Mouse (Mus musculus) hindbrain, embryonic 14.5 days (tissue): ENCODE data around the gene Taf15. TPM values are rescaled to one million over a fixed set of nuclear protein-coding genes. Genes with fewer than 3 reads are reported as not detected.

Experiments used
- ATAC-seq: fragments of 200-750 bp; cut with Nextera tagmentation; 2 replicates; pipeline ENCODE4 v1.8.0; 2017; ENCODE audit warnings: moderate number of reproducible peaks, mild to moderate bottlenecking, moderate TSS enrichment, moderate library complexity; ENCODE audit not compliant: low FRiP score
- DNase-seq: peaks from one replicate; pipeline ENCODE4 v3.0.0-alpha.2; 2015; ENCODE audit warnings: low spot score
- H3K27ac ChIP-seq: fragments of 300-500 bp; sonication (generic); 2 replicates; pipeline ENCODE4 v1.5.1; 2014; ENCODE audit warnings: mild to moderate bottlenecking, moderate library complexity
- H3K27me3 ChIP-seq: fragments of 300-500 bp; sonication (generic); 2 replicates; pipeline ENCODE4 v1.6.1; 2014; ENCODE audit warnings: mild to moderate bottlenecking, low read length, mixed read lengths; ENCODE audit not compliant: control insufficient read depth, insufficient read depth
- H3K36me3 ChIP-seq: fragments of 300-500 bp; sonication (generic); replicated peaks from 2 replicates; pipeline ENCODE4 v1.6.1; 2014; ENCODE audit not compliant: control insufficient read depth, insufficient read depth
- H3K4me1 ChIP-seq: fragments of 300-500 bp; sonication (generic); replicated peaks from 2 replicates; pipeline ENCODE4 v1.6.1; 2014; ENCODE audit warnings: antibody characterized with exemption, low read length, mixed read lengths; ENCODE audit not compliant: control insufficient read depth, insufficient read depth
- H3K4me2 ChIP-seq: fragments of 300-500 bp; sonication (generic); replicated peaks from 2 replicates; pipeline ENCODE4 v1.6.1; 2014; ENCODE audit warnings: mild to moderate bottlenecking, moderate library complexity
- H3K4me3 ChIP-seq: fragments of 300-500 bp; sonication (generic); replicated peaks from 2 replicates; pipeline ENCODE4 v1.5.1; 2014; ENCODE audit warnings: mild to moderate bottlenecking, low read length
- H3K9ac ChIP-seq: fragments of 300-500 bp; sonication (generic); 2 replicates; pipeline ENCODE4 v1.6.1; 2014
- H3K9me3 ChIP-seq: fragments of 300-500 bp; sonication (generic); 2 replicates; pipeline ENCODE4 v1.6.1; 2016; ENCODE audit warnings: low read length; ENCODE audit not compliant: control insufficient read depth
- WGBS: fragments of 180-500 bp; shearing (Covaris S2); extraction: QIAGEN DNeasy Blood & Tissue Kit; methylation state at CpG from one replicate; pipeline ENCODE4 v1.1.7; 2014; 5-methylcytosine and 5-hydroxymethylcytosine counted together
- polyA plus RNA-seq: library from polyadenylated mRNA; unstranded; fragments of >200 nt; fragmentation: Nextera tagmentation; extraction: Ambion mirVana; gene quantifications from 2 replicates; pipeline ENCODE4 v1.2.1, GENCODE M21; 2014

The Taf15 gene
- polyA plus RNA-seq, 1 experiment from 2014 or later, result 11.3 TPM

DNA sequence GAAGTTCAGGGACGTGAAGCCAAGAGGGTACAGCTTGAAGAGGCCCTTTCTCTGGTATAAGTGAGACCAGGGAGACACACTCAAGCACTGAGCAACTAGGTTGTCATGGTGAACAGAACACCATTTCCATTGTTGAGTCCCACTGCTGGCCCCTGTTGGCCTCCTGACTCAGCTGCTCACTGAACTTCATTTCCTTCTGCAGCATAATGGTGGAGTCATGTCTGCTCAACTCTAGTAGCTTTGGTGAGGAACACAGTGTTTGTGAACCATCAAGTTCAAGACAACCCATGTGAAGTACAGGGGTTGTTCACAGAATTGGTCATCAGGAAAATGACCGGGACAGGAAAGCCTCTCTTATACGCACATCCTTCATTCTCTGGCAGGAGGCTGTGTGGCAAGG is 49.2 kb downstream of the Taf15 start, which contains the start of gene Heatr9:
Gene Heatr9, minus strand, starts transcription at position 101 of the 400 bp plus-strand sequence.
- no peak within 1 kb of the TSS for H3K27ac ChIP-seq
- no peaks in the 10 kb centered on the region for H3K27me3 ChIP-seq
- H3K36me3 ChIP-seq, result peaks cover 8% of the 10 kb centered on the region; the same call in 1 of the 2 replicates
- 94% methylated on average over 3 of the region's 3 CpGs for WGBS
- no peak within 1 kb of the TSS for H3K4me2 ChIP-seq
- no peak within 1 kb of the TSS for H3K9ac ChIP-seq
- H3K4me1 ChIP-seq, result no peaks in the 10 kb centered on the region
- ATAC-seq (no peak), DNase-seq (no peak)
- H3K9me3 ChIP-seq, result no peaks in the 10 kb centered on the region
- no peak within 1 kb of the TSS for H3K4me3 ChIP-seq

- no peak overlapping the region for H3K9ac ChIP-seq
- H3K4me1 ChIP-seq, result no peaks in the 10 kb centered on the region
- no peak overlapping the region for H3K4me3 ChIP-seq
- WGBS, result 65% methylated on average over 12 of the region's 12 CpGs
- H3K4me2 ChIP-seq, result no peak overlapping the region
- 0 out of 2 replicates have a peak, but pooled peaks cover 5% of the 10 kb centered on the region for H3K36me3 ChIP-seq
- H3K27ac ChIP-seq, result no peak overlapping the region
- no peak for DNase-seq
- no peak for ATAC-seq
- no peaks in the 10 kb centered on the region for H3K9me3 ChIP-seq
- no peaks in the 10 kb centered on the region for H3K27me3 ChIP-seq
Measured at GRCm38 (mm10) chr11:83529024-83529423, 56.1 kb downstream of the Taf15 start.

DNA sequence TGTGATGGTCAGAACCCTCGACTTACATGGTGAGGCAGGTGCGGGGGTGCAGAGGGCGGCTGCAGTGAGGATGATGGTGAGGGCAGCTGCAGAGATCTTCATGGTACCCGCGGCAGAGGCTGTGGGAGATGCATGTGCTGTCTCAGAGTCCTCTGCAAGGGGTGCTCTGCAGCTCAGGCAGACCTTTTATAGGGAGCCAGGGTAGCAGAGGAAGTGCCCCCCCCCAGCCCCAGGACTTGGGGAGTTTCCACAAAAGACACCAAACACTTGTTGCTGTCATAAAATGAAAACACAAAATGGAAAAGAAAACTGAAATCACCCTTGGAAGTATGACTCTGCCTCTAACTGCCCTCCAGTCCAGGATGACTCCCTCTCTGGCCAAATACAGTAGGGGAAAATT is 57.5 kb downstream of the Taf15 start, which contains the start of gene Ccl5:
Gene Ccl5, minus strand, starts transcription at position 159 of the 400 bp plus-strand sequence.
- Histone ChIP-seq H3K9ac (no peak within 1 kb of the TSS), H3K36me3 (0 out of 2 replicates have a peak, but pooled peaks cover 5% of the 10 kb centered on the region), H3K9me3 (no peaks in the 10 kb centered on the region), H3K27ac (no peak within 1 kb of the TSS), H3K4me3 (no peak within 1 kb of the TSS), H3K27me3 (no peaks in the 10 kb centered on the region), H3K4me1 (no peaks in the 10 kb centered on the region), H3K4me2 (no peak within 1 kb of the TSS)
- DNase-seq, result no peak
- ATAC-seq, result no peak
- 88% methylated on average over 5 of the region's 5 CpGs for WGBS

DNA sequence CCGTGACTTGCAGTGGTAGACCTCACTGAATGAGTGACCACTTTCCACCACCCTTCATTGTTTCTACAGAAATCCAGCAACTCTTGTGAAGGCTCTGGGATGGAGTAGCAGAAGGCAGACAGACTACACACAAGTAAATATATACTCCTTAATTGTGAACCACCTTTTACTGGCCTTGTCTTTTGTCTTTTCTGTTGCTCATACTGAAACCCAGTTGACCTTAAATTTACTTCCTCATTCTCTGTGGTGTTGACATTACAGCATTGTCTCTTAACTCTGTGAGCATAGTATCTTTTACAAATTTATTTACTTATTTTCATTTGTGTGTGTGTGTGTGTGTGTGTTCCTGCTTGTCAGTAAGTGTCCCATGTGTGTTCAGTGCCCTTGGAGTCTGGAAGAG is 60.3 kb downstream of the Taf15 start:
- DNase-seq, result no peak
- H3K4me1 ChIP-seq, result no peaks in the 10 kb centered on the region
- H3K9me3 ChIP-seq, result no peaks in the 10 kb centered on the region
- H3K36me3 ChIP-seq, result no peaks in the 10 kb centered on the region
- H3K4me3 ChIP-seq, result no peak overlapping the region
- no peak for ATAC-seq
- H3K27me3 ChIP-seq, result no peaks in the 10 kb centered on the region
- WGBS, result 89% methylated on average over 1 of the region's 1 CpGs
- H3K4me2 ChIP-seq, result no peak overlapping the region
- H3K9ac ChIP-seq, result no peak overlapping the region
- H3K27ac ChIP-seq, result no peak overlapping the region

DNA sequence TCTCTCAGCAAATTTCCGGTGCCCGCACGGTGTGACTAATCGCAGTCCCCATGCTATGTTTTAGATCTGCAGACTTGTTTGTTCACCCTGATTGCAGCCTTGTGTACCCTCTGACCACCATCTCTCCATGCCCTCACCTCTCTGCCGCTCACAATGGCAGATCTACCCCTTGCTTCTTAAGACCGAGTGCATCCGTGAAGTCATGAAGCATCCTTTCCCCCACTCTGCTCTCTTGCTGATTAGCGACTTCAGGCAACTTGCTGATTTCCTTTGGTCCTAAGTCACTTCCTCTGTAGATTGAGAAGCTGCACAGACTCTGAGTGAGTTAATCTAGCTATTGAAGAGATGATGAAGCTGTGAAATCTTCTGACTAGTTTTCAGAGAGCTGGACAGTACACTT is 61.3 kb downstream of the Taf15 start:
- H3K4me3 ChIP-seq, result no peak overlapping the region
- no peak overlapping the region for H3K4me2 ChIP-seq
- no peak overlapping the region for H3K9ac ChIP-seq
- H3K9me3 ChIP-seq, result no peaks in the 10 kb centered on the region
- no peaks in the 10 kb centered on the region for H3K36me3 ChIP-seq
- H3K27me3 ChIP-seq, result no peaks in the 10 kb centered on the region
- DNase-seq, result no peak
- 85% methylated on average over 8 of the region's 8 CpGs for WGBS
- H3K27ac ChIP-seq, result no peak overlapping the region
- no peaks in the 10 kb centered on the region for H3K4me1 ChIP-seq
- no peak for ATAC-seq

- Histone ChIP-seq H3K4me3 (no peak overlapping the region), H3K9ac (no peak overlapping the region), H3K4me2 (0 out of 2 replicates have a peak overlapping the region, but pooled peaks have one; percentile 17), H3K27ac (no peak overlapping the region), H3K27me3 (no peaks in the 10 kb centered on the region), H3K9me3 (no peaks in the 10 kb centered on the region), H3K4me1 (no peaks in the 10 kb centered on the region), H3K36me3 (no peaks in the 10 kb centered on the region)
- ATAC-seq (no peak), DNase-seq (peak; percentile 63)
- WGBS, result 64% methylated on average over 13 of the region's 13 CpGs
Measured at GRCm38 (mm10) chr11:83534609-83535423, 61.9 kb downstream of the Taf15 start.

DNA sequence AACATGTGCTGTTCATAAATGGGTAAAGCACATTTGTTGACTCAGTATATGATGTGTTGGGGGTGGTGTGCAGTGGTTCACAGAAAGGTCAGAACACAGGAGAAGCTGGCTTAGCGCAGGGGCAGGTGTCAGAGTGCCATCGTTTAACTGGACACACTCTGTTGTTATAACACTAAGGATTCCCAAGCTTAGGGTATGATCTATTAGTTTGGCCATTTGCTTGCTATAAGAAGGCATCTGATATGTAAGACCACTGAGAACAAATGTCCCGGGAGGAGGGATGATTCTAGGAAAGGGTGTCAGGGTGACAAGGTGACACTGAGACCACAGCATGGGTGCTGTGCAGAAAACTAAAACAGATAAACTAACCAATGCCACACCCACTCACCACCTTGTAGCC is 63.9 kb downstream of the Taf15 start:
- Histone ChIP-seq H3K4me3 (no peak overlapping the region), H3K9ac (no peak overlapping the region), H3K9me3 (no peaks in the 10 kb centered on the region), H3K4me1 (no peaks in the 10 kb centered on the region), H3K36me3 (no peaks in the 10 kb centered on the region), H3K27me3 (no peaks in the 10 kb centered on the region), H3K4me2 (no peak overlapping the region), H3K27ac (no peak overlapping the region)
- 88% methylated on average over 3 of the region's 3 CpGs for WGBS
- ATAC-seq, result no peak
- DNase-seq, result no peak

GRCm38 (mm10) chr11:83538705-83539314 is 65.9 kb downstream of the Taf15 start:
- H3K4me3 ChIP-seq, result no peak overlapping the region
- H3K9ac ChIP-seq, result no peak overlapping the region
- no peaks in the 10 kb centered on the region for H3K4me1 ChIP-seq
- WGBS, result 90% methylated on average over 3 of the region's 3 CpGs
- DNase-seq, result no peak
- H3K27ac ChIP-seq, result no peak overlapping the region
- H3K9me3 ChIP-seq, result no peaks in the 10 kb centered on the region
- H3K36me3 ChIP-seq, result no peaks in the 10 kb centered on the region
- no peak overlapping the region for H3K4me2 ChIP-seq
- ATAC-seq, result no peak
- no peaks in the 10 kb centered on the region for H3K27me3 ChIP-seq

DNA sequence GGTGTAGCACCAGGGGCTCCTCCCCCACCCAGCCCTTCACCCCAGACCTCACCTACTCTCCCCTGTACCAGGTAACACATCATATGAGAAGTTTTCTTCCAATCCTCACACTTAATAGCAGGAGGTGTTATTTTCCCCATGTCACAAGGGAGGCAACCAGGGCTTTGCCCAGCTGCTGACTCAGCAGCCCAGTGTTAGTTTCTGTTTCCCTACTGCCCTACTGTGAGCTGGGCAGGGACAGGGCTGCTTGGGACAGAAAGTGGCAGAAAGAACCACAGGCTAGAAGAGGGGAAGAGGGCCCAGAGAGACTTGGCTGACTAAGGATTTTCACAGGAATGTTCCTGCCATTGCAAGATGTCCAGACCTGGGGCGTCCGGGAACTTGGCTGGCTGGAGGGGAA is 68.0 kb downstream of the Taf15 start:
- ATAC-seq (no peak), DNase-seq (no peak)
- Histone ChIP-seq H3K27me3 (no peaks in the 10 kb centered on the region), H3K4me2 (no peak overlapping the region), H3K9ac (no peak overlapping the region), H3K9me3 (no peaks in the 10 kb centered on the region), H3K36me3 (no peaks in the 10 kb centered on the region), H3K4me3 (no peak overlapping the region), H3K27ac (no peak overlapping the region), H3K4me1 (no peaks in the 10 kb centered on the region)
- 89% methylated on average over 2 of the region's 2 CpGs for WGBS
